Mouse (Mus musculus) kidney, postnatal 36 days (tissue): ENCODE results near the gene Elmod2.

Experiments used
- DNase-seq, 2 experiments: peaks; one replicate each; pipeline ENCODE4 v3.0.0; 2021 to 2022; ENCODE audit warnings: mixed read lengths in 2 of 2

The Elmod2 gene

DNA sequence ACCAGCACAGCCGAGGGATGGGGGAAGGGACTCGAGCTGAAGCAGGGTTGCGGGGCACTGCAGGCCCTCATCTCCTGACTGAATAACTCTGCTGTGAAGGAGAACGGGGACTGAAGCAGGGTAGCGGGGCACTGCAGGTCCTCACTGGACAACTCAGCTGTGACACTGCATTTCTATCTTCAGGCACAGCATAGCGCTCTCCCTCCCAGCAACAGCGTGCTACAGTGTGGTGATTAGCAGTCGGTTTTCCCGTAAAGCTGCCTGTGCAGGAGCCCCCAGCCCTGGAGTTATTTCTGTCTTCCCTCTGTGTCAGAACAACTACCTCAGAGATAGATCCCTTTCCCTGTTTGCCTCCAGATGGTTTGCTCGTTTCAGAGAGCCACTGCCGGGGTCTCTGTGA is 57.8 kb downstream of the Elmod2 start:
- DNase-seq: no peak

DNA sequence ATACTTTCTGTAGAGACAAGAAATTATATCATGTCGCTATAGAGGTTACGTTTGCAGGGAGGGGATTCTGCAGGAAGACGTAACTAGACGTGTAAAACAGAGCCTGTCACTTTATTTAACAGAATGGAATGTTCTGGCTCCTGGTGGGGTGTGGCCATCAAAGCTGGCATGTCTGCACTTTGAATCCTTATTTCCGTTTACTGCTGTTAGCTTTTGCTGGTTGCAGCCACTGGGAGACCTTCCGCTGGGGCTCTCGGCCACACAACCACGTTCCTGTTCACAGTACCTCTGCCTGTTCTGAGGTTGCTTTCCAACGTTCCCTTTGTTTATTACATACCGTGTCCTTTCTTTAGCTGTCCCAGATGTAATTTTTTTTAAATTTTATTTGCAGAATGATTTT is 59.8 kb downstream of the Elmod2 start:
- DNase-seq: peak in 1 of 2 experiments; percentile 8

- no peak for DNase-seq
Measured at GRCm38 (mm10) chr8:83271172-83271571, 61.1 kb downstream of the Elmod2 start.
